Mouse (Mus musculus) testis, adult 2 months (tissue): ENCODE results near the gene Osbpl2.

Experiments
- CTCF ChIP-seq: fragments of 200-500 bp; IDR thresholded peaks from 2 replicates; pipeline ENCODE4 v1.5.1; 2012; ENCODE audit warnings: low read depth, mild to moderate bottlenecking, inconsistent platforms, low read length, moderate library complexity; ENCODE audit not compliant: control insufficient read depth, insufficient read depth, insufficient replicate concordance
- POLR2A ChIP-seq: fragments of 200-500 bp; IDR thresholded peaks from 2 replicates; pipeline ENCODE4 v1.6.1; 2012; ENCODE audit warnings: low read depth, mild to moderate bottlenecking, inconsistent platforms, low read length, moderate library complexity; ENCODE audit not compliant: control insufficient read depth

DNA sequence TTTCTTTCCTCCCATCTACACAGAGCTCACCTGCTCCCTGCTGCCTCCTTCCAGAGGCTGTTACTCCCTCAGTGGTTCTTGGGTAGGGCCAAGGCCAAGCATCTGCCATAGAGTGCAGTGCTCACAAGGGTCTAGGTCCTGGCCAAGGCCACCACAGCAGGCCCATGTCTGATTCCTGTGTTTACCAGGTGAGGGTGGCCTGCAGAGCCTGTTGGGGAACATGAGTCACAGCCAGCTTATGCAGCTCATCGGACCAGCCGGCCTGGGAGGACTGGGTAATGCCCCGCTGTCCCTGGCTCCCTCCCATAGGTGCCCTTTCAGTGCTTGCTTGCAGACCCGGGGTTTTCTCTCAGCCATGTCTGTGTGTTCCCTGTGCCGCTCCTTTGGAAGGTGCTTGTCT is 55.0 kb downstream of the Osbpl2 start:
- TF ChIP-seq POLR2A (no peak), CTCF (no peak)
